Mouse (Mus musculus) stomach, embryonic 15.5 days (tissue): Measurements from ENCODE around the gene Entpd1. TPM values are rescaled to one million over a fixed set of nuclear protein-coding genes. Genes with fewer than 3 reads are reported as not detected.

Experiments used
- ATAC-seq: fragments of 200-750 bp; cut with Nextera tagmentation; 2 replicates; pipeline ENCODE4 v1.8.0; 2017; ENCODE audit warnings: low read depth, moderate number of reproducible peaks, moderate TSS enrichment; ENCODE audit not compliant: insufficient read depth, low FRiP score
- H3K27ac ChIP-seq: fragments of 300-500 bp; sonication (generic); 2 replicates; pipeline ENCODE4 v1.5.1; 2015; ENCODE audit warnings: mild to moderate bottlenecking, inconsistent platforms
- H3K27me3 ChIP-seq: fragments of 300-500 bp; sonication (generic); replicated peaks from 2 replicates; pipeline ENCODE4 v1.6.1; 2015; ENCODE audit warnings: inconsistent platforms
- H3K36me3 ChIP-seq: fragments of 300-500 bp; sonication (generic); 2 replicates; pipeline ENCODE4 v1.6.1; 2015; ENCODE audit warnings: inconsistent platforms
- H3K4me1 ChIP-seq: fragments of 300-500 bp; sonication (generic); 2 replicates; pipeline ENCODE4 v1.6.1; 2015; ENCODE audit warnings: inconsistent platforms
- H3K4me2 ChIP-seq: fragments of 300-500 bp; sonication (generic); 2 replicates; pipeline ENCODE4 v1.6.1; 2015; ENCODE audit warnings: mild to moderate bottlenecking, inconsistent platforms
- H3K4me3 ChIP-seq: fragments of 300-500 bp; sonication (generic); replicated peaks from 2 replicates; pipeline ENCODE4 v1.5.1; 2015; ENCODE audit warnings: inconsistent platforms
- H3K9ac ChIP-seq: fragments of 300-500 bp; sonication (generic); 2 replicates; pipeline ENCODE4 v1.6.1; 2015; ENCODE audit warnings: inconsistent platforms
- H3K9me3 ChIP-seq: fragments of 300-500 bp; sonication (generic); 2 replicates; pipeline ENCODE4 v1.6.1; 2016; ENCODE audit warnings: inconsistent platforms
- WGBS: fragments of 180-500 bp; shearing (Covaris S2); methylation state at CpG from one replicate; pipeline ENCODE4 v1.1.7; 2015; 5-methylcytosine and 5-hydroxymethylcytosine counted together
- polyA plus RNA-seq: library from polyadenylated mRNA; unstranded; fragments of >200 nt; fragmentation: Nextera tagmentation; extraction: Ambion mirVana; gene quantifications from 2 replicates; pipeline ENCODE4 v1.2.1, GENCODE M21; 2015

The Entpd1 gene
- polyA plus RNA-seq, 1 experiment from 2014 or later: 10.9 TPM

- ATAC-seq: no peak
- H3K4me1 ChIP-seq: no peaks in the 10 kb centered on the region
- H3K4me3 ChIP-seq: no peak overlapping the region
- no peak overlapping the region for H3K27ac ChIP-seq
- H3K9me3 ChIP-seq: no peaks in the 10 kb centered on the region
- 78% methylated on average over 16 of the region's 16 CpGs for WGBS
- no peak overlapping the region for H3K4me2 ChIP-seq
- H3K27me3 ChIP-seq: no peaks in the 10 kb centered on the region
- no peak overlapping the region for H3K9ac ChIP-seq
- H3K36me3 ChIP-seq: no peaks in the 10 kb centered on the region
Observed at GRCm38 (mm10) chr19:40712889-40713628, 100.9 kb downstream of the Entpd1 start.

GRCm38 (mm10) chr19:40714700-40715099 lies 102.5 kb downstream of the Entpd1 start:
- ATAC-seq: no peak
- no peak overlapping the region for H3K27ac ChIP-seq
- H3K27me3 ChIP-seq: no peaks in the 10 kb centered on the region
- no peak overlapping the region for H3K4me3 ChIP-seq
- no peaks in the 10 kb centered on the region for H3K36me3 ChIP-seq
- WGBS: 50% methylated on average over 5 of the region's 5 CpGs
- no peaks in the 10 kb centered on the region for H3K9me3 ChIP-seq
- H3K4me2 ChIP-seq: no peak overlapping the region
- no peaks in the 10 kb centered on the region for H3K4me1 ChIP-seq
- no peak overlapping the region for H3K9ac ChIP-seq

- Histone ChIP-seq H3K36me3 (no peaks in the 10 kb centered on the region), H3K9ac (no peak overlapping the region), H3K9me3 (no peaks in the 10 kb centered on the region), H3K27ac (no peak overlapping the region), H3K27me3 (no peaks in the 10 kb centered on the region), H3K4me2 (no peak overlapping the region), H3K4me1 (no peaks in the 10 kb centered on the region), H3K4me3 (no peak overlapping the region)
- no peak for ATAC-seq
- 69% methylated on average over 6 of the region's 6 CpGs for WGBS
Observed at GRCm38 (mm10) chr19:40716981-40717380, 104.8 kb downstream of the Entpd1 start.

- no peak overlapping the region for H3K27ac ChIP-seq
- no peak overlapping the region for H3K9ac ChIP-seq
- H3K36me3 ChIP-seq: no peaks in the 10 kb centered on the region
- no peaks in the 10 kb centered on the region for H3K27me3 ChIP-seq
- WGBS: 37% methylated on average over 11 of the region's 11 CpGs
- H3K9me3 ChIP-seq: no peaks in the 10 kb centered on the region
- ATAC-seq: no peak
- H3K4me3 ChIP-seq: no peak overlapping the region
- H3K4me2 ChIP-seq: no peak overlapping the region
- no peaks in the 10 kb centered on the region for H3K4me1 ChIP-seq
Observed at GRCm38 (mm10) chr19:40719439-40720105, 107.4 kb downstream of the Entpd1 start.

- ATAC-seq: no peak
- no peak overlapping the region for H3K27ac ChIP-seq
- no peak overlapping the region for H3K9ac ChIP-seq
- H3K9me3 ChIP-seq: no peaks in the 10 kb centered on the region
- H3K4me1 ChIP-seq: no peaks in the 10 kb centered on the region
- 60% methylated on average over 12 of the region's 12 CpGs for WGBS
- H3K4me2 ChIP-seq: no peak overlapping the region; the same call in 1 of the 2 replicates
- no peaks in the 10 kb centered on the region for H3K36me3 ChIP-seq
- H3K27me3 ChIP-seq: no peaks in the 10 kb centered on the region
- no peak overlapping the region for H3K4me3 ChIP-seq
Observed at GRCm38 (mm10) chr19:40720381-40720780, 108.2 kb downstream of the Entpd1 start.

GRCm38 (mm10) chr19:40722137-40723038 lies 110.2 kb downstream of the Entpd1 start:
- 49% methylated on average over 11 of the region's 11 CpGs for WGBS

GRCm38 (mm10) chr19:40723516-40723915 lies 111.3 kb downstream of the Entpd1 start:
- no peaks in the 10 kb centered on the region for H3K27me3 ChIP-seq
- H3K4me2 ChIP-seq: no peak overlapping the region
- no peak for ATAC-seq
- no peak overlapping the region for H3K27ac ChIP-seq
- no peak overlapping the region for H3K9ac ChIP-seq
- no peaks in the 10 kb centered on the region for H3K4me1 ChIP-seq
- no peaks in the 10 kb centered on the region for H3K36me3 ChIP-seq
- no peaks in the 10 kb centered on the region for H3K9me3 ChIP-seq
- 48% methylated on average over 10 of the region's 10 CpGs for WGBS
- no peak overlapping the region for H3K4me3 ChIP-seq

More at GRCm38 (mm10) chr19:40722137-40723038, 110.2 kb downstream of the Entpd1 start:
- Histone ChIP-seq H3K27me3 (no peaks in the 10 kb centered on the region), H3K4me1 (no peaks in the 10 kb centered on the region), H3K9me3 (no peaks in the 10 kb centered on the region), H3K9ac (no peak overlapping the region), H3K4me3 (no peak overlapping the region), H3K36me3 (no peaks in the 10 kb centered on the region), H3K4me2 (no peak overlapping the region), H3K27ac (no peak overlapping the region)
- no peak for ATAC-seq

GRCm38 (mm10) chr19:40726148-40726547 lies 114.0 kb downstream of the Entpd1 start:
- no peak for ATAC-seq
- Histone ChIP-seq H3K27ac (no peak overlapping the region), H3K4me3 (no peak overlapping the region), H3K36me3 (no peaks in the 10 kb centered on the region), H3K9ac (no peak overlapping the region), H3K4me1 (no peaks in the 10 kb centered on the region), H3K9me3 (no peaks in the 10 kb centered on the region), H3K27me3 (no peaks in the 10 kb centered on the region), H3K4me2 (no peak overlapping the region)
- WGBS: 39% methylated on average over 4 of the region's 4 CpGs

- H3K27ac ChIP-seq: no peak overlapping the region
- H3K36me3 ChIP-seq: no peaks in the 10 kb centered on the region
- H3K9me3 ChIP-seq: no peaks in the 10 kb centered on the region
- 69% methylated on average over 2 of the region's 2 CpGs for WGBS
- H3K9ac ChIP-seq: no peak overlapping the region
- no peaks in the 10 kb centered on the region for H3K27me3 ChIP-seq
- no peak overlapping the region for H3K4me2 ChIP-seq
- H3K4me3 ChIP-seq: no peak overlapping the region
- ATAC-seq: no peak
- H3K4me1 ChIP-seq: no peaks in the 10 kb centered on the region
Observed at GRCm38 (mm10) chr19:40726614-40727013, 114.4 kb downstream of the Entpd1 start.

- Histone ChIP-seq H3K36me3 (no peaks in the 10 kb centered on the region), H3K9me3 (no peaks in the 10 kb centered on the region), H3K4me2 (no peak overlapping the region), H3K9ac (no peak overlapping the region), H3K4me3 (no peak overlapping the region), H3K27me3 (no peaks in the 10 kb centered on the region), H3K4me1 (no peaks in the 10 kb centered on the region), H3K27ac (no peak overlapping the region)
- WGBS: 80% methylated on average over 4 of the region's 4 CpGs
- ATAC-seq: no peak
Observed at GRCm38 (mm10) chr19:40728213-40728612, 116.0 kb downstream of the Entpd1 start.

- no peak overlapping the region for H3K4me3 ChIP-seq
- no peaks in the 10 kb centered on the region for H3K9me3 ChIP-seq
- no peak overlapping the region for H3K9ac ChIP-seq
- no peak overlapping the region for H3K27ac ChIP-seq
- no peak overlapping the region for H3K4me2 ChIP-seq
- no peak for ATAC-seq
- no peaks in the 10 kb centered on the region for H3K27me3 ChIP-seq
- no peaks in the 10 kb centered on the region for H3K4me1 ChIP-seq
- H3K36me3 ChIP-seq: no peaks in the 10 kb centered on the region
- 50% methylated on average over 12 of the region's 12 CpGs for WGBS
Observed at GRCm38 (mm10) chr19:40728732-40729420, 116.7 kb downstream of the Entpd1 start.
